Mouse (Mus musculus) 3134 (cell line): ENCODE results near the gene Robo1.

Experiments used
- DNase-seq: peaks from one replicate; pipeline ENCODE4 v3.0.0-alpha.2; 2011; ENCODE audit warnings: low spot score; ENCODE audit not compliant: insufficient read length; ENCODE audit errors: extremely low read depth

The Robo1 gene

DNA sequence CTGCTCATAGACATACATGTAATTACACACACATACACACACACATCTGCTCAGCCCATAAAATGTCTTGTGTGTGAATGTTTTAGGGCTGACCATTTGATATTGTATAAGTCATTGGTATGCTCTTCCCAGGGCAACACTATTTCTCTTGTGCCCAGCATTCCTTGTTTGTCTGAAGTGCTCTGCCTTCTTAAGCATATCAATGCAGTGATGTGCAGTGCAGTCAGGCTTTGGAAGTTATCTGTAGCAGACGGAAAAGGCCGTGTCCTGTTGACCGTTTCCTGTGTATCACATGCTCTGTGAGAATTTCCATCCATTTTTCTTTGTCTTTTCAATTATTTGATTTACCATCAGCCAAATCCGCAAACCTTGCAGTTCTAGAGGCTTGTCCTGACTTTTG, 412.9 kb downstream of the Robo1 start:
- DNase-seq: no peak

GRCm38 (mm10) chr16:72721713-72722481, 413.8 kb downstream of the Robo1 start:
- DNase-seq: no peak

GRCm38 (mm10) chr16:72734234-72734633, 426.1 kb downstream of the Robo1 start:
- no peak for DNase-seq

DNA sequence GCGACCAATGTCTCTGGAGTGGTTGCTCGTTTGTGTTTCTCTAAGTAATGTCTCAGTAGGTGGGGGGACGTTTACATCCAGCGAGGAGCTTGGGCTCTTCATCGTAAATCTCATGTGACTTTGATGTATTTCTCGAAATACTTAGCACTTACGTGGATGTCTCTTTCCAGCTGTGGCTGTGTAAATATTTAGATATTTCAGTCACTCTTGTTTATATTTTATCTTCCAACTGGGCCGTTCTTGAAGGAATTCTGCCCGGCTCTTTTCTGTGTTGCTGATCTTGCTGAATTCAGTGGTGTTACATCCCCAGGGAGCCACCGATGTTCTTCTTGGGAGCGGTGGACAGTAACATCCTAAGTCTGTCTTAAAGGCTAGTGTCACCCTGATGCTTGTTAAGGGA, 427.1 kb downstream of the Robo1 start:
- DNase-seq: no peak

DNA sequence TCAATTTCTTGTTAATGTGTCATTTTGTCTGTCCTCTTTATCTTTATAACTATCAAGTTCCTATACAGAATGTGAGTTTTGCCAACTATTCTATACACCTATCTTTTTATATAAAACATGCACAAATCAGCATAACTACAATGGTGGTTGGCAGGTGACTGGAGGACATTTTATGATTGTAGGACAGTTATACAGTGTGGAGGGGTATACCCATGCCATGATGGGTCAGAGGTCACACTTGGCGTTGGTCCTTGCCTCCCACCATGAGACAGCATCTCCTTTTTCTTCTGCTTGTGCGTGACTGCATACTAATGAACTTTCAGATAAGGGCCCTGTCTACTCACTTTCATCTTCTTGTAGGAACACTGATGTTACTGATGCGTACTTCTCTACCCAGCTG, 427.5 kb downstream of the Robo1 start:
- DNase-seq: no peak

DNA sequence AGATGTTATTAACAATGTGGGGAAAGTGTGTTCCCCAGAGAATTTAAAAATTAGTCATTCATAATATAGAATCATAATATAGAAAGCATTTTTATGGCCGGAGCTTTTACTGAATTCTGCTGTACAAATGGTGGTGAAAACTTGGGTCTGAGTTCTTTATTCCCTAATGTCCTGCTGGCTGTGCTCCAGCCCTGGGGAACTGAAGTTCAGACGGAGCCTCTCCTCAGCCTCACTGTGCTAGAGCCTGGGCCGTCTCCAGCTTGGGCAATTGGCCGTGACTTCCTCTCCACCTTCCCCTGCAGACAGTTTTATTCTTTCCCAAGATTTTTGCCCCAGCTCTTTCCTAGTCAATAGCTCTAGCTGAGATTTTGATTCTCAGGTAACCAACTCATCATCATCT, 429.0 kb downstream of the Robo1 start:
- DNase-seq: no peak

- no peak for DNase-seq
Measured at GRCm38 (mm10) chr16:72740218-72740617, 432.1 kb downstream of the Robo1 start.

DNA sequence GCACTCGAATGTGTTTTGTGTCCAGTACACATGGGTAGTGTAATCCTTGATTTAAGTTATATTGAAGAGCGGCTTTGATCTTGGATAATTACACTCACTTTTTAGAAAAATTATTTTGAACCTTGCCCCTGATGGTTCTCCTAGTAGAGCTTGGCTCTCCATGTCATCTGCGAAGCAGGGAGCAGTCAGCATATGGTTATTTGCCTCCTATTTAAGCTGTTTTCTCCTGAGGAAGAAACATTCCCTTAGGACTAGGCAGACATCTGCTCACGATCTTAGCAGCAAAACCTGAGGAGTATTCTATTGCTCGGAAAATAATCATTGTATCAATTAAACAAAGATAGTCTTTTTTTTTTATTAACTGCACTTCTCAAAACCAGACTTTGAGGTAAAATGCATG, 439.6 kb downstream of the Robo1 start:
- DNase-seq: no peak

- DNase-seq: no peak
Measured at GRCm38 (mm10) chr16:72765128-72765913, 457.2 kb downstream of the Robo1 start.

- DNase-seq: no peak
Measured at GRCm38 (mm10) chr16:72769214-72769834, 461.2 kb downstream of the Robo1 start.

DNA sequence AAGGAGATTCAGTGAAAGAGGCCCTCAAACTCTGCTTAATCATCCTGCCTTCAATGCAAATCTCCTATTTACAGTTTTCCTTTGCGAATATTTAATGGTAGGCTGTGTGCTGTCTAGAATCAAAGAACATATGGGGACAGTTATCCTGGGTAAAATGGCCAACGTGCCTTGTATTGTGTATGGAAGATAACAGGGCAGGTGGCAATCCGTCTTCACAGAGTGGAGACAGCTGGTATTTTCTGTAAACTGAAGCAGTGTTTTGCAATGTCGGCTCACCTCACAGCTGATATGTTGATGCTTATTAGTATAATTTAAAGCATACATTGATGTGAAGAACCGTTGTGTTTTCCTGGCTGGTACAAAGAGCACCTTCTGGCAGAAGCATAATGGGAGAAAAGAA, 464.2 kb downstream of the Robo1 start:
- DNase-seq: no peak

GRCm38 (mm10) chr16:72773034-72773433, 464.9 kb downstream of the Robo1 start:
- no peak for DNase-seq

GRCm38 (mm10) chr16:72778520-72778919, 470.4 kb downstream of the Robo1 start:
- no peak for DNase-seq

DNA sequence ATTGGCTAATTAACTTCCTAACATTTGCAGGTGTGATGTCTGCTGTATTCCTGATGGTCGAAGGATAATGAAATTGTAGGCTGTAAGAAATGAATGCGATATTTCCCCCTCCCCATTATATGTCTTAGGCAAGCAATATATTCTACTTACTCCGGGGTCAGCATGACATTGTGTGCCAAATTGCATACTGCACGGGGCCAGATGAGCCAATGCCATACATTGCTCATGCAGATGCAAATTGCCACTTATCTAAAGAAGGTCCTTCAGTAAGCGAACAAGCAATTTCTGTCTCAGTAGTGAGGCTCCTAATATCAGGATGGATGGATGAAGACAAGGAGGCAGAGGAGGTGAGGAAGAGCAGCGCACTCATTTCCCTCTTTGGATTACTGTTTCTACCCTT, 474.1 kb downstream of the Robo1 start:
- no peak for DNase-seq

GRCm38 (mm10) chr16:72786079-72786478, 478.0 kb downstream of the Robo1 start:
- DNase-seq: no peak

- no peak for DNase-seq
Measured at GRCm38 (mm10) chr16:72786636-72787035, 478.5 kb downstream of the Robo1 start.

GRCm38 (mm10) chr16:72788017-72788416, 479.9 kb downstream of the Robo1 start:
- no peak for DNase-seq

- DNase-seq: no peak
Measured at GRCm38 (mm10) chr16:72791181-72791705, 483.1 kb downstream of the Robo1 start.

DNA sequence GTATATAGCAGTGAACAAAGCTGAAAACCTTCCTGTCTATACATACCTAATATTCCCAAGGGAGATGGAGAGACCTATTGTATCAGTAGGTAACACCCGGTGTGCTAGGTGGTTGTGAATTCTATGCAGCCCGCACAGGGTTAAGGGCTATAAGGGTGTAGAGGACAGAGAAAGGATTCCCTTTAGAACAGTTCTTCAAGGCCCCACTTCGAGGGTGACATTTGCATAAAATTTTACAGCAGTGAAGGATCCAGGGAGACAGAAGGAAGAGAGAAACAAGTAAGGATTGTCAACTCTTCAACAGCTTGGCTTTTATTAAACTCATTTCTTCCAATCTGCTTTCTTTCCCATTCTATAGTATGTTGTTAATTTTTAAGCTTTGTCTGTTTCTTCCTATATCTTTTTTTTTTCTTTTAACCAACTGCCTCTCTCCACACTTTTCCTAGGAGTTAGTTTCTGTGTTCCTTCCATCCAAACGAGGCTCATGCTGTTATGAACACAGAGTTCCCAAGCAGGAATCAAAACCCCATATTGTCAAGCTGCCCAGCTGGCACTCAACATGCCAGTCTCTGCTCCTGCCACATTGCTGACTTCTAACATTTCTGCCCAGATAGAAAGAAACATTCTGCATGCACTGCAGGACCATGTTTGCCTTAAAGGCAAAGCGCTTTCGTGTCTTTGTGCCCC, 486.7 kb downstream of the Robo1 start:
- DNase-seq: no peak

DNA sequence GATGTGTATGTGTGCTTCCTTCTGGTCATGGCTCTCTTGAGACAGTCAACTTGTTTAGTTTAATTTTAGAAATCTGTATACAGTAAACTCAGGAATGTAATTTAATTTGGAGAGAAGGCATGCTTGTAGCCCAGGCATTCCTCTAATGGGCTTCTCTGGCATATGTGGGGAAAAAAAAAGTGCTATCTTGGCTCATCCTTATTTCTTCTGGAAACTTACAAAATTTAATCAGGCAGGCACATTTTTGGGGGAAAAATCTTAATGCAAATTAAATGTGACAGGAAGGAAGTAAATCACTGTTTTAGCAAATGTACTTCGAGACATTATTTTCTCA, 487.2 kb downstream of the Robo1 start:
- no peak for DNase-seq

DNA sequence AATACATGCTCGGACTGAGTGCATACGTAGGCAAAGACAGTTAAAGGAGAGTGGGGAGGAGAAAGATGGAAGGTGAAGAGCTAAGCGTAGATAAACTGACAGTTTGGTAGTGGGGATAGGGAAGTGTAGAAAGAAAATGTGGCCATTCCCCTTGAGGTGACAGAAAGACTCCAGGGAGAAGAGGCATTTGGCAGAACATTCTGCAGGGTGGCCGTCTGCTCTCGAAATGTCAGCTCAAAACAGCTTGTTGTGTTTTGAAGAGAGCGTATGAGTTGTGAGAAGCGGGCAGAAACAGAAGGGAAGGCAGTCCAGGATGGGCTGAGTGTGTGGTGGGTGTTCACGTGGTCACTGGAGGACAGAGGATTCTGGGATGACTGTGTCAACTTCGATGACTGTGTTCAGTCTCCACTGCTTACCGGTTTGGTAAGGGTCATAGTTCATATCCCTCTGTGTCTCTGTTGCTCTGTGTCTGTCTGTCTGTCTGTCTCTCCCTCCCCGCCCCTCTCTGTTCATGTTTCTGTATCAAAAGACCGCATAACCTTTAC, 490.4 kb downstream of the Robo1 start:
- DNase-seq: no peak
